In the genomic region with DNA sequence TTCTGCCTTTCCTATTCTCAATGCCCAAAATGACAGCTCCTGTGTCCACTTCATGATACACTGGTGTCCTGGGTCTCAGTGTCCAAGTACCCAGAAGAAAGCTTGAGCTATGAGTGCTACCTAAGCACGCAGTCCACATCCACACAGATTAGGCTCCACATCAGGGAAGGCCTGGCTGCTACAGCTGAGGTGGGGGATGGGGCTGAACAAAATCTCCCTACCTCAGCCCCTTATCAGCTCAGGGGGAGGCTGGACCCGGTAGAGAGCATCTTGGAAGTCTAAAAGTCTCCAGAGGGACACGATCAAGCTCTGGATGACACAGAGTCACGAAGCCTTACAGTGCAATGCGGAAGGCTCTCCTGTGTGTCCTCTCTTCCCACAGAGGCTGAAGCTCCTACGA, we compare ENCODE assay signal across 8 mouse cellular contexts. TPM values are rescaled to one million over a fixed set of nuclear protein-coding genes. Genes with fewer than 3 reads are reported as not detected.
DNase-seq lines count a peak whose midpoint lies in the region; ATAC-seq and TF ChIP-seq lines count a peak whose summit lies in the region.
"Had no signal": no experiment of that assay in that cellular context is flagged by ENCODE, and none has a peak within 500 bp of the region (broad histone marks: within the 10 kb centered on the region; RNA-seq: fewer than 3 reads in every experiment).

No protein-coding gene starts in this region.

- peaks cover 0 to 7% of the 10 kb centered on the region in 2 experiments; a peak in 2 of 4 replicates for H3K36me3 ChIP-seq in MEL (ENCODE audit: control insufficient read depth in 1 of 2, insufficient read depth in 2 of 2, low read length in 2 of 2)
- no peaks in the 10 kb centered on the region for H3K36me3 ChIP-seq in intestine, embryonic 14.5 days (ENCODE audit: control insufficient read depth, insufficient read depth, low read length)

- no peak for TF ChIP-seq CTCF in MEL (IDR thresholded peaks at IDR 0.05 in 2 of 3, conservative IDR thresholded peaks at IDR 0.05 in 1 of 3; ENCODE audit: control insufficient read depth in 1 of 3, insufficient read depth in 1 of 3, low read depth in 2 of 3, low read length in 3 of 3, poor library complexity in 1 of 3, severe bottlenecking in 1 of 3)
- no peak for TF ChIP-seq CTCF in bone marrow, adult 2 months (IDR thresholded peaks at IDR 0.05; ENCODE audit: control insufficient read depth, insufficient read depth, low read length)

- H3K4me3 ChIP-seq in MEL (ENCODE audit: control insufficient read depth in 1 of 2, insufficient read depth in 1 of 2, low read depth in 2 of 2, low read length in 2 of 2): no peak overlapping the region
- no peak overlapping the region for H3K4me3 ChIP-seq in bone marrow, adult 2 months (replicated peaks; ENCODE audit: control insufficient read depth, low read depth, low read length)
- H3K4me3 ChIP-seq in intestine, embryonic 14.5 days (ENCODE audit: low read depth, low read length): no peak overlapping the region

- no peak for TF ChIP-seq RAD21 in MEL (IDR thresholded peaks at IDR 0.05; ENCODE audit: low read depth, low read length)

- WGBS in bone marrow, adult 2 months: 71% methylated on average over 6 of the region's 6 CpGs
- 55% methylated on average over 6 of the region's 6 CpGs for WGBS in intestine, embryonic 14.5 days

- no peak for TF ChIP-seq POLR2A in MEL (IDR thresholded peaks at IDR 0.05; ENCODE audit: control insufficient read depth in 1 of 2, insufficient read depth in 1 of 2, low read depth in 1 of 2, low read length in 2 of 2, poor library complexity in 1 of 2)
- TF ChIP-seq POLR2A in bone marrow, adult 2 months (IDR thresholded peaks at IDR 0.05; ENCODE audit: borderline replicate concordance, control insufficient read depth, low read depth, low read length): no peak

- H3K9me3 ChIP-seq in MEL (replicated peaks; ENCODE audit: insufficient read depth, low read length): no peaks in the 10 kb centered on the region
- H3K9me3 ChIP-seq in intestine, embryonic 14.5 days (ENCODE audit: control insufficient read depth, low read length): no peaks in the 10 kb centered on the region

- H3K27ac ChIP-seq in MEL (ENCODE audit: control insufficient read depth, low read depth, low read length): peak overlapping the region; percentile 51
- H3K27ac ChIP-seq in bone marrow, adult 2 months (ENCODE audit: control insufficient read depth, insufficient read depth, low read depth, low read length, poor library complexity): peak overlapping the region; percentile 19
- peak overlapping the region; percentile 57 for H3K27ac ChIP-seq in intestine, embryonic 14.5 days (ENCODE audit: low read depth)

- no peaks in the 10 kb centered on the region for H3K27me3 ChIP-seq in MEL (ENCODE audit: control insufficient read depth in 1 of 2, insufficient read depth in 2 of 2, low read length in 2 of 2)
- no peaks in the 10 kb centered on the region for H3K27me3 ChIP-seq in intestine, embryonic 14.5 days (replicated peaks; ENCODE audit: control insufficient read depth, insufficient read depth, low read length)

- no peak for ATAC-seq in intestine, embryonic 14.5 days (replicated peaks; ENCODE audit: low FRiP score, low TSS enrichment, low read depth)
- peak; percentile 29 for ATAC-seq in megakaryocyte-erythroid progenitor cell, adult 5-6 weeks (replicated peaks; ENCODE audit: low FRiP score, low TSS enrichment, poor library complexity, severe bottlenecking)
- ATAC-seq in granulocyte monocyte progenitor cell, adult 5-6 weeks (replicated peaks; ENCODE audit: poor library complexity, severe bottlenecking): no peak

- peak; percentile 37 for DNase-seq in MEL (ENCODE audit: low read depth, low spot score)
- no peak for DNase-seq in intestine, embryonic 14.5 days (ENCODE audit: low spot score)
- no peak for DNase-seq in gastrocnemius, postnatal 10 days
- no peak for DNase-seq in thymus, postnatal 36 days
- DNase-seq: gastrocnemius, postnatal 36 days had no signal

- TF ChIP-seq EP300 in MEL (IDR thresholded peaks at IDR 0.05; ENCODE audit: low read depth in 1 of 2, low read length in 2 of 2): no peak; a peak in 1 of 4 replicates

- no peaks in the 10 kb centered on the region for H3K79me2 ChIP-seq in MEL (ENCODE audit: control insufficient read depth, insufficient read depth, low read length, poor library complexity)

- H3K9ac ChIP-seq in MEL (ENCODE audit: control insufficient read depth, low read depth, low read length, poor library complexity, severe bottlenecking): peak overlapping the region; percentile 5; the same call in 1 of the 2 replicates
- no peak overlapping the region for H3K9ac ChIP-seq in intestine, embryonic 14.5 days (ENCODE audit: low read length)

- no peak overlapping the region for H3K4me2 ChIP-seq in intestine, embryonic 14.5 days (ENCODE audit: low read length)

- H3K4me1 ChIP-seq in MEL (ENCODE audit: control insufficient read depth in 1 of 2, insufficient read depth in 2 of 2, low read length in 2 of 2): peaks cover 7 to 21% of the 10 kb centered on the region in 2 experiments
- H3K4me1 ChIP-seq in bone marrow, adult 2 months (ENCODE audit: control insufficient read depth, insufficient read depth, low read length): no peaks in the 10 kb centered on the region
- H3K4me1 ChIP-seq in intestine, embryonic 14.5 days (replicated peaks; ENCODE audit: control insufficient read depth, insufficient read depth, low read length): 0 out of 2 replicates have a peak, but pooled peaks cover 6% of the 10 kb centered on the region

TF ChIP-seq in MEL, 35 proteins besides CTCF, POLR2A, EP300 and RAD21:
- TF ChIP-seq GATA1 (IDR thresholded peaks at IDR 0.05; ENCODE audit: low read depth, low read length) (0 out of 2 replicates have a peak, but pooled peaks have one; percentile 8), MEF2A (IDR thresholded peaks at IDR 0.05; ENCODE audit: extremely low read depth, insufficient replicate concordance, low read depth, low read length, poor library complexity, severe bottlenecking) (no peak)

RNA-seq across cellular contexts. Expression of gene Trim2, which starts 35.6 kb away (rescaled TPM):
- 1.7 and 2.8 TPM in 2 replicates for total RNA-seq in MEL (2012; rRNA removed)
- polyA plus RNA-seq in MEL (2012; ENCODE audit: insufficient read depth in 1 of 2, insufficient read length in 2 of 2, low read depth in 1 of 2, low replicate concordance in 2 of 2, missing spikeins in 1 of 2): 1 to 10 TPM in 1 of 2 experiments, not detected in 1; 4.4 TPM
- 2.8 and 10.2 TPM in 2 replicates for polyA plus RNA-seq in bone marrow, adult 2 months (2011; ENCODE audit: insufficient read depth, insufficient read length, low replicate concordance, missing spikeins)
- 58.1 and 60.4 TPM in 2 replicates for polyA plus RNA-seq in intestine, embryonic 14.5 days (2014; fragmentation: Nextera tagmentation; extraction: Ambion mirVana)
- 9.3 and 12.1 TPM in 2 replicates for total RNA-seq in megakaryocyte-erythroid progenitor cell, adult 5-6 weeks (2014; fragmentation: Nextera tagmentation)
- total RNA-seq in megakaryocyte-erythroid progenitor cell, adult 5-6 weeks (2017): 4.9 and 6.1 TPM in 2 replicates
- 10 to 100 TPM in 1 of 2 experiments, 1 to 10 TPM in 1; 8.6 to 11.9 TPM for total RNA-seq in gastrocnemius, postnatal 10 days (2021)
- not detected in 2 replicates for total RNA-seq in granulocyte monocyte progenitor cell, adult 5-6 weeks (2014; fragmentation: Nextera tagmentation)
- total RNA-seq in granulocyte monocyte progenitor cell, adult 5-6 weeks (2017): not detected in 2 replicates
